Mouse (Mus musculus) monocyte, adult 2 months (primary cell): ENCODE data around the gene Dhh.

Experiments
- DNase-seq, 2 experiments: peaks; one replicate each; pipeline ENCODE4 v3.0.0; 2022; ENCODE audit warnings: low spot score in 2 of 2, low read depth in 1 of 2

Dhh gene

DNA sequence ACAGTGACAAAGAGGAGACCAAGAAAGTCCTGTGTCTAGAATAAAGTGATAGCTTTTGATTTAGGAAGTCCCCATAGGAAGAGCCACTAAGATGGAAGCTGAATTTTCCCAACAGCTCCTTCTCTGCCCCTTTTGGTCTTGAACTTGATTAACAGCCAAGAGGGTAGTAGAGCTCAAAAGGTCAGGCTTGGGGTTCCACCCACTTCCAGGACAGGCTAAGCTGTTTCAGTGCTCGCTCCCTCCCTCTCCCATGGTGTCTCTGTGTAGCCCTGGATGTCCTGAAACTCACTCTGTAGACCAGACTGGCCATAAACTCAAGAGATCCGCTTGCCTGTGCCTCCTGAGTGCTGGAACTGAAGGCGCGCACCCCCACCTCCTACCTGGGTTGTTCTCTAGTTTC, 17.7 kb upstream of the Dhh start:
- DNase-seq, result no peak

DNA sequence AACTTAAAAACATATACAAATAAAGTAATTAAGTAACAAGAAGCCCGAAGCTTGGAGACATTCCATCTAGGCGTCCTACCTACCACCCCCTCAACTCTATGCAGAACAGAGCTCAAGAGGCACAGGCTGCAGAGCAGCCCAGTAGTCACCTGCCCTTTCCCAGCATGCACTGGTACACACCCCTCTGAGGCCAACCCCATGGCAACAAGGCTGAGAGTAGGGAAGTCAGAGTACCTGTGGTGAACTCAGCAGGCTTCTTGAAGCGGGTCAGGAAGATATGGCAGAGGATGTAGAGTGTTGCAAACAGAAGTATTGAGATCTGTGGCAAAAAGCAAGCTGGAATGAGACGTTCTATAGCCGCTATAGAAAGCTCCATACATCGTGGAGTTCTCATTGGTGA, 16.6 kb upstream of the Dhh start:
- no peak for DNase-seq

DNA sequence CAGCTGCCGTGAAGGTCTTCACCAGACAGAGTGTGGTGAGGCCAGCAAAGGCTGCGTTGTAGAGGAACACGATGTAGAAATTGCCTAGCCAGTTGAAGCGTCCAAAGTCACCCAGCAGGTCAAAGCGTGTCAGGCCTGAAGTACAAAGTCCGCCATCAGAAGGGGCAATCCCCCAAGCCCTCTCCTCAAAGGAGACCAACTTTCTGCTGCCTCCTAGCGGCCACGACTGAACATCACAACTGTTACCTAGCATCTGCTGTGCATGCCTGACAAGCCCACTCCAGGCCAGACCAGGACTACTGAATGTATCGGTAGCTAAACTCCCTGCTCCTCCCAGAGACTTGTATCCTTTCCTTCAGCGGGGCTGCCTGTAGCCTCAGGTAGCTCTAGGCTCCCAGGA, 6.4 kb upstream of the Dhh start:
- DNase-seq, result no peak

DNA sequence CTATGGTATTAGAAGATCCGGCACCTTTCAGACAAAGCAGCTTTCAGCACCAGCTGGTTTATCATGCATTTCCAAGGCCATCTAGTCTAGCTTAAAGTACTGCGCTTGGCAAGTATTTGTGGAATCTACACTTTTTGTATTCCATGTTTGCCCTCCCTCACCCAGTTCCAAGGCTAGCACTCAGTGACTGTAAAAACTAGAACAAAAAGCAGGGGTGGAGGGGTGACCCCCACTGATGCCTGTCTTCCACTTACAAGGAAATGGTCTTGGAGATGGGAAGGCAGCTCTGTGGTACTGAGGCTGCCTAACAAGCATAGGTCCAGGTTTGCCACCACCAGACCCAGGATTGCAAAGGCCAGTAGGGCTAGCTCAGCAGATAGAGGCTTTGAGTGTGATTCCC, 4.3 kb upstream of the Dhh start:
- no peak for DNase-seq

DNA sequence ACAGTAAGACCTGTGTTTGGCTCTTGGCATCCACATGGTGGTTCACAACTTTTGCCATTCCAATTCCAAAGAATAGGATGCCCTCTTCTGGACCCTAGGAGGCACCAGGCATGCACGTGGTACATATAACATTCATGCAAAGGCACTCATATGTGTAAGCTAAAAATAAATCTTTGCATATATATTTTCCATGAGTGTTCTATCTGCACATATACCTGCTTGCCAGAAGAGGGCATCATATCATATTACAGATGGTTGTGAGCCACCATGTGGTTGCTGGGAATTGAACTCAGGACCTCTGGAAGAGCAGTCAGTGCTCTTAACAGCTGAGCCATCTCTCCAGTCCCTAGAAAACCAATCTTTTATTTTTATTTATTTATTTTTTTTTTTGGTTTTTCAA, 3.2 kb upstream of the Dhh start:
- no peak for DNase-seq

DNA sequence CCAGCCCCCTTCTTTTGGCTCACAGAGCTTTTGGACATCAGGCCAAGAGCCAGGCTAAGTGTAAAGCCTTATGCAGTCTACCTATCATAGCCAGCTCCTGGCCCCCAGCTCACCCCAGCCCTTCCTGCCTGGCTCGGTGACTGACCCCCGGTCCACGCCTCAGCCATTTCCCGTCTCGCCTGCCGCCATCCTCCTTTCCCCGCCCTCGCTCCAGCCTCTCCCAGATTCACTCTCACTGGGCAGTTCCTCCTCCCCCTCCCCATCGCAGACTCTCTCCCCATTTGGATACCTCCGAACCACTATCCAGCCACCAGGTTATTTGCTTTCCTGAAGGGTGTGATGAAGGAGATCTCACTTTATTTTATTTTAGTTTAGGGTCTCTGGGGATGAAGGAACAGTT, 845 bp downstream of the Dhh start:
- DNase-seq, result no peak

DNA sequence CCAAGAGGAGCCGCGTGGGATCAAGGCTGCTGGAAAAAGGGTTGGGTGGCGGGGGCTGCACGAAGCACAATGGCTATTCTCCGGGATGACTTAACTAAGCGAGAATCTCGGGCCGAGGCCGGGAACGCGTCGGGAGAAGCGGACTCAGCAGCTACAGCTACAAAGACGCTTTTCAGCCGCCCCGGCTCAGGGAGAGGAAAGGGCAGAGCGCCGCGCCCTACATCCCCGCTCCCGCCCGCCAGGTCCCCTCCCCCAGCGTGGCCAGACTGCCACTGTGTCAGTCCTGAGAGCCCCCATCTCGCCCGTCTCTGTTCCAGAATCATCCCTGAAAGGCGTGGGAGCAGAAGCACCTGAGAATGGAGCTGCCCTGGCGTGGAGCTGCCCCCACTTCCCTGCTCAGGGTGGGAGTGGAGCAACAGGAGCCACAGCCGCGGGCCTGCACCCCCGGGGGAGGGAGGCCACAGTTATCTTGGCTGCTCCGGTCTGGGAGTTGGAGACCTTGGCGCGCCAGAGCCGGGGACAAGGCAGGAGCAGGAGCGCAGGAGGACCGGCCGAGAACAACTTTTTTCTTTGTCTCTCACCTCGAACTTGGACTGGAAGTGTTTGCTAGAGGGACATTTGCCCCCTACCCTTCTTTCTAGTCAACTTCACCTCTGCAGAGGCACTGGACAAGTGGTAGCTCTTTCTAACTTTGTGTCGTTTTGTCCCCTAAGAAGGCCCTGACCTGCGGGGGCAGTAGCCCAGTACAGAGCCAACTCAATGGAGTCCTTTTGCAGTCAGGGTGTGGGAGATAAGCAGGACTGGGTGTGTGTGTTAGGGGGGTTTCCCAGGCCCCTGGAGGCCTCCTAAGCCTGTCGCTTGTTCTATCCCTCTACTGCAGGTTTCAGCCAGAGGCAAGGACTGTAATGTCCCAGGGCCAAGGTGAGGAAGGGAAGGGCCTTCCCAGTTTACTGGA, 2.4 kb downstream of the Dhh start:
- no peak for DNase-seq

DNA sequence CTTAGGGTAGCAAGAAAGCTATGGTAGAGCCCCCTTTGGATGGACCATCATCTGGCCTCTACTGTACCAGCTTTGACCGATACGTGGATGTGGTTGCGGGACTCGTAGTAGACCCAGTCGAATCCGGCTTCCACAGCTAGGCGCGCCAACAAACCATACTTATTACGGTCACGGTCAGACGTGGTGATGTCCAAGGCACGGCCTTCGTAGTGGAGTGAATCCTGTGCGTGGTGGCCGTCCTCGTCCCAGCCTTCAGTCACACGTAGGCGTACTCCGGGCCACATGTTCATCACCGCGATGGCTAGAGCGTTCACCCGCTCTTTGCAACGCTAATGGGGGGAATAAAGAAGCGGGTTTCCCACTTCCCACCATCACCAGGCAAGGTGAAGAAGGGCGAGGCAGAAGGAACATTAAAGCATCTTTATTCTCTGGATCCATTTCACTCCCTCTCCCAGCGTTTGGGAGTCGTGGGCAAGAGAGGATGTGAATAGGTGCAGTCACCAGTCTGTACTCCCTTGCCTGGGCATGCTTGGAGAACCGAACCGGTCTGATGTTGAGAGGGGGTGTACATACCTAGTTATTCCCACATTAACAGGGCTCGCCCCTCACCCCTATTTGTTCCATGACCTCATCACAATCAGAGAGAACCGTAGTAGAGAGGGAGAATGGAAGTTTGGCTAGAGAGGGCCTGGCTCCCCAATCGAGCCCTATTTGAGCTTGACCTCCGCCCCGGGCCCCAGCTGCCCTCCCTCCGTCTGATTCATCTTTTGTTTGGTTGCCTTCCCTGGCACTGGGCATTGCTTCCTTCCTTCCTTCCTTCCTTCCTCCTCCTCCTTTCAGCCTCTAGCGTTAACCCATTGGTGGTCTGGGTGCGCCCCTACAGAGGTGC, 3.4 kb downstream of the Dhh start:
- DNase-seq, result no peak

DNA sequence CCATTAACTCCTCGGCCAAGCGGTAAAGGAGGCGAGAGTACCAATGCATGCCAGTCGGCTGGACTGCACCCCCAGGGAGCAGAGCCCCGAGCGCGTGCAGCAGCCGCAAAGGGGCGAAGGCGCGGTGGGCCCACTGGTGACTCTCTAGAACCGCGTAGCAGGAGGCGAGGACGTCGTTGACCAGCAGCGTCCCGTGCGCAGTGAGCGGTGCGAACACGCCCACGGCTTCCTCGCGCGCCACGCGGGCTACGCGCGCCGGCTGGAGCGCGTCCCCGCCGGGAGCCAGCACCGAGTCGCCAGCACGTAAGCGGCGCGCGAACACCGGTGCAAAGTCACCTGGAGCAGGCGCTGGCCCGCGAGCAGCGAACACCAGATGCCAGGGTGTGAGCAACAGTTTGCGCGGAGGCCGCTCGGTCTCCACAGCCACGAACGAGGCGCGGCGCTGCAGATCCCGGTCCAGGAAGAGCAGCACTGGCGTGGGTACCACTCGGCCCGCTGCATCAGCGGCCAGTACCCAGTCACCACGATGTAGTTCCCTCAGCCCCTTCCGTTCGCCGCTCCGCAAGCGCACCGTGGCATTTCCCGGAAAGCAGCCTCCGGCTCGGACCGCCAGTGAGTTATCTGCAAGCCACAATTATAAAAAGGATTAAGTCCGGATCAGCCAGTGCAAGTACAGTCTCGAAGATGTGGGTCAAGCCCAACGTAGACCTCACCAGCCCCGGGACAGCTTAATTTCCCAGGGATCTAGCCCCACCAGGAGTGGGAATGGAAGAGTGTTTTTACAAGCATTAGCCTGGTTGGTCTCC, 4.2 kb downstream of the Dhh start, which contains the start of gene Rhebl1:
Gene Rhebl1, minus strand, starts transcription at position 601 of the 806 bp plus-strand sequence.
- no peak for DNase-seq

DNA sequence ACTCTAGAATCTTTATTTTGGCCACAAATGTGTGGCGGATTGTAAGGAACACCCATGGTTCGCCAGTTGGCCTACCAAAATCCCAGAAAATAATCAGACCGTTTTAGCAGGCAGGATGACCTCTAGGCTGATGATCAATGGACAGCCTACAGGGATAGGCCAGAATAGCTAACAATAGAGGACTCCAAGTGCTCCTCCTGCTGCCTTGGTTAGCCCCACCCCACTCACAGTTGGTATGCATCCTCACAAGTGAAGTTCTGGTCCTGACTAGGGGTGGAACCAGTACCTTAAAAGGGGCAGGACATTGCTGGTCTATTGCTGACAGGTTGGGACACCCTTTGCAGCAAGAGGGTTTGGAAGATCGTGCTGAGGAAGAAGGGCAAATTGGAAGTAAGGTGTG, 5.3 kb downstream of the Dhh start:
- DNase-seq, result no peak

DNA sequence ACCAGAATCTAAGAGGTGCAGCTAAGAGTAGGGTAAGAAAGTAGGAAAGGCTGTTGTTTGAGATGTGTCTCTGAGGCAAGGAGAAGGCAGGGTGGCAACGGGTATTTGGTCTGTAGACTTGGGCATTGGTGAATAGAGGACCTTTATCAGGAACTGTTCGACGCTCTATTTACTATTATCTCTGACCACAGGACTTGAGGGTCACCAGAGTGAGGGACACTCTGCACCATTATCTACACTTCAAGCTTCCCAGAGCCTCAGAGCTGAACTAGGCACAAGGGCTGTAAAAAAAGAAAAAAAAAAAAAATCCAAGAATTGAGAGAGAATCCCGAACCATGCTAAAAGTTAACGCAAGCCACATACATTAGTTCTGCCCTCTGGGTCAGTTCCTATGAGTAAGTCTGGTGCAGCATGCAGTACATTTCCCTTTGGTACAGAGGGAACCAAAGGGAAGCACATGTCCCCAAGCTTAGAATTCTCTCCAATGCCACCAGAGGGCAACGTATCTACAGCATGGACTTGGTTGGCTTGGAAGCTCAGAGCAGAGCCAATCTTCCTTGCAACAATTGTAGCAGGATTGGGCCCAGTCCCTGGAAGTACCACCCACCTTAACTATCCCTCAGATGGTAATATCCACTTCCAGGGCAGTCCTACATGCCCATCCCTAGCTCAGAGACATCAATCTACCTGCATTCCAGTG, 6.3 kb downstream of the Dhh start:
- no peak for DNase-seq

DNA sequence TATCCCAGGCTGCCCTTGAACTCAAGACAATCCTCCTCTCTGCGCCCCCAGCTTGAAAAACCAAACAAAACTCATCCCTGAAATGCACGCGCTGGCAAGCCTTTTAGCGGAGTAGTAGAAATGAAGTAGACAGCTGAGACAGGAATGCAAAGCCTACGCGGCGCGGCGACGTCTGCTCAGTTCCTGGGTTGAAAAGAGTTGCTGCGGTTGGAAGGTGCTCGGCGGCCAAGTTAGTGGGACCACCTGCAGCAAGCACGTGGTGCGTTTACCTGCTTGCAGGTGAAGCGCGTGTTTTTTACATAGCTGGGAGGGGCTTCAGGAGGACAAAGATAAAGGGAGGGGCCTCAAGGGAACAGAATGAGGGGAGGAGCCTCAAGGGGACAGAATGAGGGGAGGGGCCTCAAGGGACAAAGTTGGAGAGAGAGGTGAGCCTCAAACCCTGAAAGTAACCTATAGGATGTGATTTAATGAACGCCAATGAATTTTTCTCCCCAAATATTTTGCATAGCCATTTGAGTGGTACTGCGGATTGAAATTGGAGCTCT, 7.1 kb downstream of the Dhh start:
- DNase-seq, result no peak

DNA sequence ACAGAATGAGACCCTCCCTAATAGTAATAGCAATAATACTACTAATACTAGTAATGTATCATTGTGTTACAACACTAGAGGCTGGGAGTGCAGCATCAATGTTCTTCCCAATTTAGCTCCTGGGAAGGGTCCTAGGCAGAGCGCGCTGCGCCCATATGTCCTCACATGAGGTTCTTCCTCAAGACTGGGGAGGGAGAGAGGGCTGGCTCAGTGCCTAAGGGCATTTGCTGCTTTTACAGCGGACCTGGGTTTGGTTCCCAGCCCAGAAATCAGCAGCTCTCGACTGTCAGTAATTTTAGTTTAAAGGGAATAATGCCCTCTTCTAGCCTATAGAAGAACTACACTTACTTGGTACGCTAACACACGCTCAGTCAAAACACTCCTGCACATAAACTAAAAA, 10.8 kb downstream of the Dhh start:
- no peak for DNase-seq

DNA sequence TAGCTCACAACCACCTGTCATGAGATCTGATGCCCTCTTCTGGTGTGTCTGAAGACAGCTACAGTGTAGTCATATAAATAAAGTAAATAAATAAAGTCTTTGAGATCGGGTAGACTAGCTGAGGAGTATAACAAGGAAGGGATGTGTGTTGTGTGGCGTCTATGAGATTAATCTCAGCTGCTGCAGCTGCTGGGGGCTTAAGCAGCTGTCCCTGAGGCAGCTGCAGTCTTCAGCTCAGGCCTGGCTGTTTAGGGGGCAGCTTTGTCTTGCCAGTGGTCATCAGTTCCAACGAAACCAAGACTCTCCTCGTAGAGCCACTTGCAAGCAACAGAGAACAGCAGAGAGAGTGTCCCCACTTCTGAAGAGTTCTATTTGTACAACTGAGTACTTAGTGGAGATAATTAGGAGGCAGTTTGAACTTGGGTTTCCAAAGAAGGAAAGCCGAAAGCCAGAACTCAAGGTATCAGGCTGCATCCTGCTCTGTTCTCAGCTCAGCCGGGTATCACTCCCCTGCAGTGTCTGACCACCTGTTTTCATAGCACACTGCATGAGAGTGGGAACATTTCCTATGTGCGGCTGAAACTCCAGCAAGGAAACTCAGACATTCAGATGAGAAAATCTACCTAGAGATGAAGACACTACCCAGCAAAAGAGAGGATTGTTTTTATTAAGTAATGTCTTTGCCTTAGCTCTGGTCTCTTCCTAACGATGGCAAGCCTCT, 11.5 kb downstream of the Dhh start:
- no peak for DNase-seq

DNA sequence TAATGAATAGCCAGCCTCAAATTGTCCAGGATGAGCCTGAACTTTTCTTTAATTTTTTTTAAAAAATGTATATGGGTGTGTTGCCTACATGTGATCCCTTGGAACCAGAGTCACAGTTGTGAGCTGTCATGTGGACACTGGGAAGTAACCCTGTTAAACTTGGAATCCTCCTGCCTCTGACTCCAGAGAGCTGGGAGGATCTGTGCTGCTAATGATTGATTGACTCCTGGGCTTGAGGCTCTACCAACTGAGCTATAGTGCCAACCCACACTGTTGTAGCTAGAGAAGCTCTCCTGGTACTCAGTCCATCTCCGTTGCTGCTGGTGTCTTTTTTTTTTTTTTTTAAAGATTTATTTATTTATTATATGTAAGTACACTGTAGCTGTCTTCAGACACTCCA, 14.2 kb downstream of the Dhh start:
- no peak for DNase-seq

DNA sequence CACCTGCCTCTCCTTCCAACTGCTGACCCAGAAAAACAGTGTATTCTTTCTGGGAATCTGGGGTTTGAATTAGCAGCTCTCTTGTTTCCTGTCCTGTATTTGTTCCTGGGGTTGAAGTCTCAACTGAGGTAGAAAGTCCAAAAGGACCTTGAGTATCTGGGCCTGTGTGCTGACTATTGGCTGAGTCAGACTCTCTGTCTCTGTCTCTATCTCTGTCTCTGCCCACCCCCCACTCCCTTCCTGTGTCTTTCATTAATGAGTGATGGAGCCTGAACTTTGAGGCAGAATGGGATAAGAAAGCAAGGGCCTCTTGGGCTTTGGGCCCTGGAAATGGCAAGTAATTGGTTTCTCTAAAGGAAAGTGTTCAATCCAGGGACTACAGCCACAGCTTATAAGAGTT, 14.7 kb downstream of the Dhh start:
- DNase-seq, result no peak

DNA sequence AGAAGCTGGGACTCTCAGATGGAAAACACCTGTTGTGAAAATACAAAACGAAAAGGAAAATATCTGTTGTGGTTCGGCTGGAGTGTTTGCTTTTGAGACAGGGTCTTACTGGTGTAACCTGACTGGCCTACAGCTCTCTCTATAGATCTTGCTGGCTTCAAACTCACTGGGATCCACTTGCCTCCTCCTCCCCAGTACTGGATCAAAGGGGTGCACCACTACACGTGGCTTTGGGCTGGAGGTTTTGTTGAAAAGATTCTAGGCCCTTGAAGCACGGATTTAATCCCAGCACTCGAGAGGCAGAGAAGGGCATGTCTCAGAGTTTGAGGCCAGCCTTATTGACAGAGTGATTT, 16.7 kb downstream of the Dhh start:
- DNase-seq, result no peak

DNA sequence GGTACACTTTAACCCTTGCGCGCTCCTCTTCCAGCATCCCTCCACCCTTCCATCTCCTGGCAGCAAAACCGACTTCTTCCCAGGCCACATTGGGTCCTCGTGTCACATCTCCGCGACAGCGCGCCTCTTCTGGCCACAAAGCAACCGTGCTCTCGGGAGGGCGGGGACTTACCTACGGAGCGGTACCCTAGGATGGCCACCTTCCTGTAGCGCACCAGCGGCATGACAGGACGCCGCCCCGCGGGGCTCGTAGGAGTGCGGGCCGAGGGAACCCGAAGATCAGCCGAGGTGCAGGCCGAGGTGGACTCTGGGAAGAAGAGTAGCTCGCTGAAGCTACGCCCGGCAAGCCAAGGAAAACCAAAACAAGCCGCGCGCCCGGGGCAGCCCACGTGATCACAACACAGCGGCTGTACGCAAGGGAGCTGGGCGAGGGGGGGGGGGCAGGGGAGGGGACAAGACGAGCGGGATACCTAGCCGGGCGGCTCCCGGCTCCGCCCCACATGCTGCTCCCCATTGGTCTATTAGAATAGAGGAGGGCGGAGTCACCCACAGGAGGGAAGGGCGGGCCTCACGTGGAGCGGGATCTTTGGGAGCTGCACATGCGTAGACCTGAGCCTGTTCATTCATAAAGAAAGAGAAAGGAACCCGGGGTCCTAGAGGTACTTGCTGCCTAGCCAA, 17.2 kb downstream of the Dhh start:
- peak; percentile 77 to 78 for DNase-seq

DNA sequence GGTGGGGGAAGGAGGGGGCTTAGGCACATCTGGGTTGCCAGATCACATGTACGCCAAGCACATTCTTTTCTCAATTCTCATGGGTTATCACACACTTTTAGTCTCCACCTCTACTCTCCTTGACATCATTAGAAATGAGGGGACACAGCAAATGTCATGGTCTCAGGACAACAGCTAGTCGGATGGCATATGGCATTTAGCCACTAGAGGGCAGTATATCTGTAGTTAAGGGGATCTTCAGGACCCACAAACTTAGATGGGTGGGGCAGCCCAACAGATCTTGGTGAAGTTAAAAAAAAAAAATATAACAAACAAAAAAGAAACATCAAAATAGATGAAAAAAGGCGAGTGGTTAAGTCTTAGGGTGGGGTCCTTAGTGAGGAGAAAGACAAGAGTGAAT, 21.0 kb downstream of the Dhh start:
- DNase-seq, result no peak
